Mouse (Mus musculus) forebrain, embryonic 16.5 days (tissue): ENCODE measurements at regions not wholly inside any gene's neighbourhood (a gene's known extent, or its start where the extent isn't known, plus 50 kb on each side); places are given as distances from the start of the nearest gene placed in this dataset.

ENCODE experiments used
- ATAC-seq: fragments of 200-750 bp; cut with Nextera tagmentation; 2 replicates; pipeline ENCODE4 v1.8.0; 2017; ENCODE audit warnings: mild to moderate bottlenecking, moderate library complexity
- H3K27ac ChIP-seq: fragments of 300-500 bp; sonication (generic); 2 replicates; pipeline ENCODE4 v1.5.1; 2014; ENCODE audit warnings: low read length, control low read depth
- H3K27me3 ChIP-seq: fragments of 300-500 bp; sonication (generic); replicated peaks from 2 replicates; pipeline ENCODE4 v1.6.1; 2014; ENCODE audit warnings: low read length; ENCODE audit not compliant: control insufficient read depth, insufficient read depth
- H3K36me3 ChIP-seq: fragments of 300-500 bp; sonication (generic); 2 replicates; pipeline ENCODE4 v1.6.1; 2014; ENCODE audit not compliant: control insufficient read depth, insufficient read depth
- H3K4me1 ChIP-seq: fragments of 300-500 bp; sonication (generic); replicated peaks from 2 replicates; pipeline ENCODE4 v1.6.1; 2014; ENCODE audit warnings: low read length; ENCODE audit not compliant: control insufficient read depth, insufficient read depth
- H3K4me2 ChIP-seq: fragments of 300-500 bp; sonication (generic); 2 replicates; pipeline ENCODE4 v1.6.1; 2014; ENCODE audit warnings: mild to moderate bottlenecking, low read length, control low read depth
- H3K4me3 ChIP-seq: fragments of 300-500 bp; sonication (generic); replicated peaks from 2 replicates; pipeline ENCODE4 v1.5.1; 2014; ENCODE audit warnings: mild to moderate bottlenecking, low read length, control low read depth
- H3K9ac ChIP-seq: fragments of 300-500 bp; sonication (generic); replicated peaks from 2 replicates; pipeline ENCODE4 v1.6.1; 2014; ENCODE audit warnings: low read depth, low read length, control low read depth
- H3K9me3 ChIP-seq: fragments of 300-500 bp; sonication (generic); 2 replicates; pipeline ENCODE4 v1.6.1; 2016; ENCODE audit warnings: low read length; ENCODE audit not compliant: control insufficient read depth
- WGBS: fragments of 180-500 bp; shearing (Covaris S2); extraction: QIAGEN DNeasy Blood & Tissue Kit; methylation state at CpG from one replicate; pipeline ENCODE4 v1.1.7; 2014; 5-methylcytosine and 5-hydroxymethylcytosine counted together

DNA sequence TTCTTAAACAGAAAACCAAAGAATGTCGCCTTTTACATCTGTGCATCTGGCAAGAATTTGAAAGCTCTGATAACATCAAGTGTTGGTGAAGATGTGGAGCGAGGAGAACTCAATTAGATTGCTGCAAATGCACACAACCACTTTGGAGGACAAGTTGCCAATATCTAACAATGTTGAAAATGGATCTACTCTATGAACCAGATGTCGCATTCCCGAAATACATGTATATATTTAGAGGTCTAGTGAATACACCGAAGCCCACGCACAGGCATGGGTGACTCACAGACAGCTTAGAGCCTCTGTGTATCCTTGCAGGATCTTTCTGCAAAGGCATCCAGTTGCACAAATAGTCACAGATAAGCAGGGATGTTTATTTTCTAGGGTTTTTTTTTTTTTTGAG, 108.4 kb downstream of the Ddx1 start:
- H3K9me3 ChIP-seq, result no peaks in the 10 kb centered on the region
- H3K27me3 ChIP-seq, result no peaks in the 10 kb centered on the region
- H3K27ac ChIP-seq, result no peak overlapping the region
- ATAC-seq, result no peak
- no peak overlapping the region for H3K9ac ChIP-seq
- H3K4me3 ChIP-seq, result no peak overlapping the region
- 93% methylated on average over 6 of the region's 6 CpGs for whole genome bisulfite sequencing
- no peaks in the 10 kb centered on the region for H3K36me3 ChIP-seq
- no peak overlapping the region for H3K4me2 ChIP-seq
- H3K4me1 ChIP-seq, result peaks cover 9% of the 10 kb centered on the region

DNA sequence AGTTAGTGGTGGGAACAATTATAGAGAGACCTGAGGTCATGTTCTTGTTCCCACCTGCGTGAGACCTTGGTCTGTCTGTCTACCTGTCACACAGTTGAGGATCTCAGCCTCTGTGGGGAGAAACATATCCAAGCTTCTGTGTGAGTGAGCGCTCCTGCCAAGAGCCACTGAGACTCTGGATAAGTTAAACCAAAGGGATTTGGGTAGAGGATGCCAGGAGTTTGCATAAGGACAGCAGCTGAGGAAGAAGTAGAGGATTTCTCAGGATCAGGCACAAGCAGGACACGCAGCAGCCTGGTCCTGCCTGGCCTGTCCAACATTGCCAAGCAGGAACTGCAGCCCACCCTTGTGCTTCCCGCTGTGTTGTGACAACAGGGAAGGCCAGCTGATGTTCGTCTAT, 109.8 kb downstream of the Ddx1 start:
- H3K4me3 ChIP-seq, result no peak overlapping the region
- no peaks in the 10 kb centered on the region for H3K27me3 ChIP-seq
- no peaks in the 10 kb centered on the region for H3K4me1 ChIP-seq
- H3K27ac ChIP-seq, result no peak overlapping the region
- WGBS, result 80% methylated on average over 5 of the region's 5 CpGs
- H3K36me3 ChIP-seq, result no peaks in the 10 kb centered on the region
- H3K4me2 ChIP-seq, result no peak overlapping the region
- no peak overlapping the region for H3K9ac ChIP-seq
- ATAC-seq, result no peak
- H3K9me3 ChIP-seq, result no peaks in the 10 kb centered on the region

DNA sequence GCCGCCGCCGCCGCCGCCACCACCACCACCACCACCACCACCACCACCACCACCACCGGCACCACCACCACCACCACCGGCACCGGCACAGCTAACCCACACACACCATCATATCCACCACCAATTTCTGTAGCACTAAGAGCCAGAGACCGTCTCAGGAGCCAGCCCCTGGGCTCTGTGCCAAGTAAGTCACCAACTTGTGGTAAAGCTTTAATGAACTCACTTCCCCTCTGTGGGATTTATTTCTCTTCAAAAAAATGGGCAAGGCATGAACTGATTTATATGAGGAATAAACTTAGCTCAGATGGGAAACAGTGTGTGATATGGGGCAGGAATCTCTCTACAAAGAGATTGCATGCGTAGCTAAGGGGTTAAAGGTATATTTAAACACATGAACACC, 114.8 kb downstream of the Ddx1 start:
- Histone ChIP-seq H3K36me3 (no peaks in the 10 kb centered on the region), H3K27ac (no peak overlapping the region), H3K4me2 (no peak overlapping the region), H3K4me3 (no peak overlapping the region), H3K9ac (no peak overlapping the region), H3K4me1 (no peaks in the 10 kb centered on the region), H3K9me3 (no peaks in the 10 kb centered on the region), H3K27me3 (no peaks in the 10 kb centered on the region)
- ATAC-seq, result no peak
- WGBS, result 79% methylated on average over 2 of the region's 10 CpGs

DNA sequence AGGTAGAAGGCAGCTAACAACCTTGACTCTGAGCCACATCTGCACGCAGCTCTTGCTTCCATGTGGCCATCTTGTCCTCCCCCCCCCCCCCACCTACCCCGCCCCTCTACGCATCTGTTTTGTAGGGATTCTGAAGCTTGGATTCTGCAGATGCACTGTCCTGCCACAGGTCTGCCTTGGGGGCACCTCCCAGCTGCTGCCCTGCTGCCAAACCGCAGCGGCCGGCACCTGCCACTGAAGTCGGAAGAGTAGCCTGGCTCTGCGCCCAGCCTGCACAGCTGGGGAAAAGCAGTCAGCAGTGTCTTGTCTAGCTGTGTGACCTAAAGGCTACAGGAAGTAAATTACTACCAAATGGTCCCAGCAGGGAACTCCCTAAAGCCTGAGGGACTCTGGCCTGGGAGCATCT, 119.3 kb downstream of the Ddx1 start:
- no peaks in the 10 kb centered on the region for H3K9me3 ChIP-seq
- H3K4me1 ChIP-seq, result no peaks in the 10 kb centered on the region
- H3K9ac ChIP-seq, result no peak overlapping the region
- H3K27ac ChIP-seq, result no peak overlapping the region
- no peak overlapping the region for H3K4me3 ChIP-seq
- ATAC-seq, result no peak
- WGBS, result 73% methylated on average over 8 of the region's 8 CpGs
- H3K4me2 ChIP-seq, result no peak overlapping the region
- H3K36me3 ChIP-seq, result no peaks in the 10 kb centered on the region
- no peaks in the 10 kb centered on the region for H3K27me3 ChIP-seq

DNA sequence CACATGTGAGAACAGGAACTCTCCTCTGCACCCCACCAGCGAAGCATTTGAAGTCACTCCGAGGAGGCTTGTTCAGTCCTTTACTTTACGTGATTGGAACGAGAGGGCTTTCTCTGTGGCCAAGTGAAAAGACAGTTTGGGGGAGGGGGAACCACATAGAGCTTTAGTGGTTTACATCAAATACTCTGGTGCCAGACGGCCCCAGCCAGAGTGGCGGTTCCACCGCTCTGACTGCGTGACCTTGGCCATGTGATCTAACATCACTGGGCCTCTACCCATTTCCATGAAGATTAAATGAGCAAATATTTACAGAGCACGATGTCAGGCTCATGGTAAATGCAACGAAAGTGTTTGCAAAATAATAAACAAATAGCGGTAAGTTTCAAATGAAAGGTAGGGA, 121.6 kb downstream of the Ddx1 start:
- Histone ChIP-seq H3K27me3 (no peaks in the 10 kb centered on the region), H3K27ac (no peak overlapping the region), H3K9ac (no peak overlapping the region), H3K9me3 (no peaks in the 10 kb centered on the region), H3K4me1 (no peaks in the 10 kb centered on the region), H3K4me3 (no peak overlapping the region), H3K4me2 (no peak overlapping the region), H3K36me3 (no peaks in the 10 kb centered on the region)
- ATAC-seq, result no peak
- WGBS, result 78% methylated on average over 11 of the region's 11 CpGs

DNA sequence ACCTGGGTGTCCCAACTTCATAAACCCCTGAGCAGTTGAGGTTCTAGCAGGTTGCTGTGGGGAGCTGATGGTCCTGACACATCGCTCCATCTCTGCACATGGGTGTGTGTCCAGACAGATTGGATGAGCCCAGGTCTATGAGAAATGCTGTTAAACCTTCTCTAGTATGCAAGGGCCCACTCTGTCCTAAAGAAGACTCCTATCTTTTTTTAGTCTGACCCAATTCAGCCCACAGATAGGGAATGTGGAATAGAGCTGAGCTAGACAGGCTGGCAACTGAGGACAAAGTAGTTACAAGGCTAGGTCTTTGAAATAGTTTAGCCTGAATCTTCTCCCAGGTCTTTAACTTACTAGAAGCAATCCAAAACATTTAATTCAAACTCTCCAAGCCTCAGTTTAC, 124.0 kb downstream of the Ddx1 start:
- ATAC-seq, result no peak
- H3K36me3 ChIP-seq, result no peaks in the 10 kb centered on the region
- H3K27ac ChIP-seq, result no peak overlapping the region
- WGBS, result 100% methylated on average over 1 of the region's 1 CpGs
- H3K9me3 ChIP-seq, result no peaks in the 10 kb centered on the region
- H3K4me2 ChIP-seq, result no peak overlapping the region
- H3K9ac ChIP-seq, result no peak overlapping the region
- no peaks in the 10 kb centered on the region for H3K4me1 ChIP-seq
- H3K4me3 ChIP-seq, result no peak overlapping the region
- no peaks in the 10 kb centered on the region for H3K27me3 ChIP-seq

DNA sequence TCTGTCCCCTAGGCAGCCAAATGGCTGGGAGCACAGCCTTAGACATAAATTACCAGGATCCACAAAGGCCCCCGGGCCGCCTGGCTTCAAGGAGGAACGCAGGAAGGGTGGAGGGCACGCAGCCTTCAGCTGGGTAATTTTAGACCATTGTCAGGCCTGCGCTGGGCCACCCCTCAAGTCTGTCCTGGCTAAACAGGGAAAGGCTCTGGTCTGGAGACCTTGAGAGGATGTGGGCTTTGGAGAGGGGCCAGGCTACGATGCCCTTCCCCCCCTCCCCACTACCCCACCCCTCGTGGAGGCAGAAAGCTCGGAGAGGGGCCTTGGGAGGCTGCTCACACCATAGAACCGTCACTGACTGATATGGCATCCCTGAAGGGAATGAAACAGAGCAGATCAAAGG, 126.7 kb downstream of the Ddx1 start:
- Histone ChIP-seq H3K4me3 (no peak overlapping the region), H3K36me3 (no peaks in the 10 kb centered on the region), H3K4me1 (no peaks in the 10 kb centered on the region), H3K27me3 (no peaks in the 10 kb centered on the region), H3K27ac (no peak overlapping the region), H3K9me3 (no peaks in the 10 kb centered on the region), H3K4me2 (no peak overlapping the region), H3K9ac (no peak overlapping the region)
- WGBS, result 48% methylated on average over 9 of the region's 9 CpGs
- 0 out of 2 replicates have a peak, but pooled peaks have one; percentile 23 for ATAC-seq

DNA sequence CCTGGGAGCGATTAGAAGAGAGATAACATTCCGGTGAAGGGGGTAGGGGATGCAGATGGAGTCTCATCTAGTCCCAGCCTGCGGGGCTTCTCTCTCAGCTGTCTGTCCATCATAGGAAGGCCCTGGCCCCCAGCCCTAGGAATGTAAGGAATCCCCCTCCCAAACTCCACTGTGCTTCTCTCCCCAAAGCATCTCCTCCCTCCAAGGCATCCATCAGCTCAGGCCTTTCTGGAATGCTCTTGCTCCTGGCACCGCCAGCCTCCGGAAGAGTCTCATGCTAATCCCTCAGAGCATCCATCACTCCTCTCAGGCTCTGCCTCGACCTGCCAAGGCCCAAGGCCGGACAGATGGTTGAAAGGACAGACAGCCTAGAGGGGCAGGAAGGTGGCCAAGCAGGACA, 128.4 kb downstream of the Ddx1 start:
- ATAC-seq, result no peak
- no peaks in the 10 kb centered on the region for H3K27me3 ChIP-seq
- H3K4me3 ChIP-seq, result no peak overlapping the region
- H3K27ac ChIP-seq, result no peak overlapping the region
- no peak overlapping the region for H3K9ac ChIP-seq
- no peaks in the 10 kb centered on the region for H3K4me1 ChIP-seq
- no peak overlapping the region for H3K4me2 ChIP-seq
- H3K36me3 ChIP-seq, result no peaks in the 10 kb centered on the region
- no peaks in the 10 kb centered on the region for H3K9me3 ChIP-seq
- WGBS, result 76% methylated on average over 7 of the region's 7 CpGs

DNA sequence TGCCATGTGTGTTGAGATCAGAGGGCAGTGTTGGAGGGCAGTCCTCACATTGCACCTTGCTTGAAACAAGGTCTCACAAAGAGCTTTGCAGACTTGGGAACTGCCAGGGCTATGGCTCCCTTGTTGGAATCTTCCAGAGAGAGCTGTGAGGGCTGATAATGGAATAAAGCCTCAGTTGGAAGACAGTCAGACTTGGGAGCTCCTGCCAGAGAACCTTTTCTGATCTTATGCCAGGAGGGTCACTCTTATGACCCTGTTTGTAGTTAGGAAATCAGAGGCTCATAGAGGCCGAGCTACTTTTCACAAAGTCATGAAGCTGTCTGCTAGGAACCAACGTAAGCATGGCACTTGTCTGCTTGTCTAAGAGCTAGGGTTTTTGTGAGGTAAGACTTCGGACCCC, 129.4 kb downstream of the Ddx1 start:
- Histone ChIP-seq H3K4me1 (no peaks in the 10 kb centered on the region), H3K9ac (no peak overlapping the region), H3K4me3 (no peak overlapping the region), H3K9me3 (no peaks in the 10 kb centered on the region), H3K27ac (no peak overlapping the region), H3K27me3 (no peaks in the 10 kb centered on the region), H3K4me2 (no peak overlapping the region), H3K36me3 (no peaks in the 10 kb centered on the region)
- WGBS, result 84% methylated on average over 3 of the region's 3 CpGs
- no peak for ATAC-seq

DNA sequence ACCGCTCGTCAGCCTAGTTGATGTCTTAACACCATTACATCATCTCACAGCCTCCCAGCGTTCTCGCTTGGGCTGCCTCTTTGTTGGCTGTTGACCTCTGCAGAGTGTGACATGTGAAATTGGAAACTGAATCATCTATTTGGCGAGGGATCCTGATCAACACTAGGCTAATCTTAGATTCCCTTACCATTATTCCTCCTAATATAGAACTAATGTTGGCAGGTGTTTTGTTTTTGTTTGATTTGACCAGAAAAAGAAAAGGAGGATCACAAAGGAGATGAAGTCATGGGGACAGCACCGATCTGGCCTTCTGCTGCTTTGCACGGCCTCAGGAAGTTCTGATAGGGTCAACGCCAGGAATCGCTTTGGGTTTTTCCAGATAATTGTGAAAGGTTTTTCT, 131.0 kb downstream of the Ddx1 start:
- Histone ChIP-seq H3K27me3 (no peaks in the 10 kb centered on the region), H3K36me3 (no peaks in the 10 kb centered on the region), H3K4me1 (no peaks in the 10 kb centered on the region), H3K9ac (no peak overlapping the region), H3K9me3 (no peaks in the 10 kb centered on the region), H3K4me3 (no peak overlapping the region), H3K4me2 (no peak overlapping the region), H3K27ac (no peak overlapping the region)
- no peak for ATAC-seq
- WGBS, result 55% methylated on average over 9 of the region's 9 CpGs
